ENCODE assay signal across 31 mouse cellular contexts in genomic region chr6:49132352-49133090, GRCm38 (mm10). TPM values are rescaled to one million over a fixed set of nuclear protein-coding genes. Genes with fewer than 3 reads are reported as not detected.
DNase-seq lines count a peak whose midpoint lies in the region; ATAC-seq and TF ChIP-seq lines count a peak whose summit lies in the region.
"Had no signal": no experiment of that assay in that cellular context is flagged by ENCODE, and none has a peak within 500 bp of the region (broad histone marks: within the 10 kb centered on the region; RNA-seq: fewer than 3 reads in every experiment).

No protein-coding gene starts in this region.

- TF ChIP-seq CTCF in midbrain, postnatal 0 days (IDR thresholded peaks at IDR 0.05), result no peak

- no peak overlapping the region for H3K27ac ChIP-seq in forebrain, embryonic 12.5 days
- H3K27ac ChIP-seq in forebrain, embryonic 14.5 days (ENCODE audit: low read depth, low read length), result no peak overlapping the region
- peak overlapping the region; percentile 39; the same call in 1 of the 2 replicates for H3K27ac ChIP-seq in midbrain, embryonic 12.5 days (replicated peaks)
- H3K27ac ChIP-seq in midbrain, postnatal 0 days (ENCODE audit: low read depth, low read length), result no peak overlapping the region
- H3K27ac ChIP-seq: embryonic facial prominence, embryonic 13.5 days; forebrain, embryonic 13.5 days; hindbrain, embryonic 14.5 days; kidney, embryonic 15.5 days; layer of hippocampus, adult 2 months; left cerebral cortex, adult 2 months; limb, embryonic 12.5 days; liver, embryonic 15.5 days; lung, embryonic 15.5 days; stomach, embryonic 15.5 days had no signal

- WGBS in forebrain, embryonic 12.5 days, result 32% methylated on average over 6 of the region's 6 CpGs
- WGBS in forebrain, embryonic 14.5 days, result 37% methylated on average over 6 of the region's 6 CpGs
- WGBS in midbrain, embryonic 12.5 days, result 18% methylated on average over 6 of the region's 6 CpGs
- WGBS in midbrain, postnatal 0 days, result 29% methylated on average over 6 of the region's 6 CpGs

- H3K4me1 ChIP-seq in forebrain, embryonic 12.5 days, result peaks cover 17% of the 10 kb centered on the region
- H3K4me1 ChIP-seq in forebrain, embryonic 14.5 days (ENCODE audit: control insufficient read depth, insufficient read depth, low read length), result no peaks in the 10 kb centered on the region
- H3K4me1 ChIP-seq in midbrain, embryonic 12.5 days, result peaks cover 19% of the 10 kb centered on the region
- no peaks in the 10 kb centered on the region for H3K4me1 ChIP-seq in midbrain, postnatal 0 days (ENCODE audit: insufficient read depth, low read length)
- H3K4me1 ChIP-seq: lung, embryonic 15.5 days; stomach, embryonic 15.5 days had no signal

- H3K4me3 ChIP-seq in forebrain, embryonic 12.5 days (replicated peaks), result no peak overlapping the region
- no peak overlapping the region for H3K4me3 ChIP-seq in forebrain, embryonic 14.5 days (ENCODE audit: low read depth, low read length)
- H3K4me3 ChIP-seq in midbrain, embryonic 12.5 days, result no peak overlapping the region
- H3K4me3 ChIP-seq in midbrain, postnatal 0 days (ENCODE audit: low read depth, low read length), result no peak overlapping the region
- H3K4me3 ChIP-seq: embryonic facial prominence, embryonic 13.5 days; forebrain, embryonic 13.5 days; heart, embryonic 12.5 days; kidney, embryonic 15.5 days; layer of hippocampus, adult 2 months; left cerebral cortex, adult 2 months; limb, embryonic 12.5 days; liver, embryonic 15.5 days; lung, embryonic 15.5 days; stomach, embryonic 15.5 days had no signal

- peak; percentile 46; the same call in 1 of the 2 replicates for ATAC-seq in forebrain, embryonic 12.5 days (ENCODE audit: low FRiP score)
- no peak for ATAC-seq in forebrain, embryonic 14.5 days
- peak; percentile 70 for ATAC-seq in midbrain, embryonic 12.5 days (ENCODE audit: low FRiP score, low read depth)
- ATAC-seq in midbrain, postnatal 0 days (ENCODE audit: low FRiP score), result no peak
- ATAC-seq: activated CD4-positive, CD25-positive, alpha-beta regulatory T cell, adult 4 months; forebrain, embryonic 13.5 days; Patski had no signal

- no peak overlapping the region; the same call in 1 of the 2 replicates for H3K9ac ChIP-seq in forebrain, embryonic 12.5 days
- H3K9ac ChIP-seq in forebrain, embryonic 14.5 days (ENCODE audit: low read length), result no peak overlapping the region
- no peak overlapping the region for H3K9ac ChIP-seq in midbrain, embryonic 12.5 days (replicated peaks)
- H3K9ac ChIP-seq in midbrain, postnatal 0 days (replicated peaks; ENCODE audit: low read length, poor library complexity, severe bottlenecking), result no peak overlapping the region
- H3K9ac ChIP-seq: embryonic facial prominence, embryonic 13.5 days; forebrain, embryonic 13.5 days; heart, embryonic 12.5 days; hindbrain, embryonic 14.5 days; kidney, embryonic 15.5 days; limb, embryonic 12.5 days; liver, embryonic 15.5 days; lung, embryonic 15.5 days; stomach, embryonic 15.5 days had no signal

- H3K27me3 ChIP-seq in forebrain, embryonic 12.5 days, result no peaks in the 10 kb centered on the region
- no peaks in the 10 kb centered on the region for H3K27me3 ChIP-seq in forebrain, embryonic 14.5 days (replicated peaks; ENCODE audit: control insufficient read depth, insufficient read depth, low read length)
- no peaks in the 10 kb centered on the region for H3K27me3 ChIP-seq in midbrain, embryonic 12.5 days
- H3K27me3 ChIP-seq in midbrain, postnatal 0 days (ENCODE audit: insufficient read depth, low read length), result no peaks in the 10 kb centered on the region
- H3K27me3 ChIP-seq: embryonic facial prominence, embryonic 13.5 days; forebrain, embryonic 13.5 days; heart, embryonic 12.5 days; kidney, embryonic 15.5 days; limb, embryonic 12.5 days; liver, embryonic 15.5 days; lung, embryonic 15.5 days; Patski; stomach, embryonic 15.5 days had no signal

- H3K36me3 ChIP-seq in forebrain, embryonic 12.5 days (replicated peaks), result peaks cover 6% of the 10 kb centered on the region; the same call in 1 of the 2 replicates
- no peaks in the 10 kb centered on the region; the same call in 1 of the 2 replicates for H3K36me3 ChIP-seq in forebrain, embryonic 14.5 days (ENCODE audit: control insufficient read depth, insufficient read depth, low read length)
- no peaks in the 10 kb centered on the region for H3K36me3 ChIP-seq in midbrain, embryonic 12.5 days
- peaks cover 8% of the 10 kb centered on the region; the same call in 1 of the 2 replicates for H3K36me3 ChIP-seq in midbrain, postnatal 0 days (ENCODE audit: insufficient read depth, low read length)

- H3K4me2 ChIP-seq in forebrain, embryonic 12.5 days, result no peak overlapping the region
- H3K4me2 ChIP-seq in forebrain, embryonic 14.5 days (ENCODE audit: low read length), result no peak overlapping the region
- 0 out of 2 replicates have a peak overlapping the region, but pooled peaks have one; percentile 2 for H3K4me2 ChIP-seq in midbrain, embryonic 12.5 days (replicated peaks)
- H3K4me2 ChIP-seq in midbrain, postnatal 0 days (ENCODE audit: low read depth, low read length, poor library complexity, severe bottlenecking), result no peak overlapping the region
- H3K4me2 ChIP-seq: embryonic facial prominence, embryonic 13.5 days; forebrain, embryonic 13.5 days; heart, embryonic 12.5 days; hindbrain, embryonic 14.5 days; kidney, embryonic 15.5 days; limb, embryonic 12.5 days; liver, embryonic 15.5 days; lung, embryonic 15.5 days; stomach, embryonic 15.5 days had no signal

- DNase-seq in forebrain, embryonic 14.5 days (ENCODE audit: low spot score), result no peak
- no peak for DNase-seq in midbrain, postnatal 0 days (ENCODE audit: low spot score)
- DNase-seq in WW6 (ENCODE audit: low read depth, low spot score), result peak; percentile 34
- DNase-seq in retina, postnatal 1 day, result peak; percentile 27
- DNase-seq in urinary bladder, postnatal 36 days (ENCODE audit: low spot score in 2 of 2), result no peak
- DNase-seq in kidney, postnatal 10 days, result no peak
- DNase-seq: adrenal gland, adult 8-10 months; cerebellum, adult 2 months; cerebellum, postnatal 36 days; gastrocnemius, postnatal 14 days; heart, adult 18-20 months; kidney, adult 18-20 months; kidney, postnatal 36 days; right cerebral cortex, postnatal 25 days; thymus, adult 18-20 months; thymus, postnatal 36 days had no signal

- H3K9me3 ChIP-seq in forebrain, embryonic 12.5 days, result no peaks in the 10 kb centered on the region
- H3K9me3 ChIP-seq in forebrain, embryonic 14.5 days (replicated peaks; ENCODE audit: control insufficient read depth, low read length), result no peaks in the 10 kb centered on the region
- H3K9me3 ChIP-seq in midbrain, embryonic 12.5 days, result no peaks in the 10 kb centered on the region
- H3K9me3 ChIP-seq in midbrain, postnatal 0 days (ENCODE audit: low read length), result no peaks in the 10 kb centered on the region
- H3K9me3 ChIP-seq: embryonic facial prominence, embryonic 13.5 days; forebrain, embryonic 13.5 days; heart, embryonic 12.5 days; kidney, embryonic 15.5 days; limb, embryonic 12.5 days; liver, embryonic 15.5 days; lung, embryonic 15.5 days; stomach, embryonic 15.5 days had no signal

RNA-seq across cellular contexts. Expression of gene Malsu1, which starts 58.9 kb away (rescaled TPM):
- 58.7 and 67.8 TPM in 2 replicates for polyA plus RNA-seq in forebrain, embryonic 12.5 days (2016; fragmentation: Nextera tagmentation; extraction: Ambion mirVana)
- polyA plus RNA-seq in forebrain, embryonic 14.5 days (2014; fragmentation: Nextera tagmentation; extraction: Ambion mirVana), result 54.7 and 65.0 TPM in 2 replicates
- 60.9 and 67.0 TPM in 2 replicates for polyA plus RNA-seq in midbrain, embryonic 12.5 days (2016; fragmentation: Nextera tagmentation; extraction: Ambion mirVana)
- 32.0 and 47.7 TPM in 2 replicates for total RNA-seq in midbrain, postnatal 0 days (2014; rRNA removed)
- 90.6 and 92.3 TPM in 2 replicates for polyA plus RNA-seq in midbrain, postnatal 0 days (2015; fragmentation: Nextera tagmentation; extraction: Ambion mirVana)

Comparison
In these comparisons a context has a peak if more than half of its experiments do, and no peak if none do; other contexts are left out.
1. ATAC-seq: peak in forebrain, embryonic 12.5 days (single experiment) and midbrain, embryonic 12.5 days (single experiment); none in forebrain, embryonic 14.5 days (single experiment) and midbrain, postnatal 0 days (single experiment).
2. DNase-seq: peak in WW6 (single experiment) and retina, postnatal 1 day (single experiment); none in forebrain, embryonic 14.5 days (single experiment), midbrain, postnatal 0 days (single experiment), urinary bladder, postnatal 36 days (0 of 2) and kidney, postnatal 10 days (single experiment).